Mouse (Mus musculus): ENCODE data around the gene Rps6ka4. TPM values are rescaled to one million over a fixed set of nuclear protein-coding genes. Genes with fewer than 3 reads are reported as not detected.
A peak's percentile ranks its signal among the peaks of the same experiment; 100 is the strongest.

The Rps6ka4 gene
- polyA plus RNA-seq, 1 experiment from 2014 or later: 13.9 TPM

- WGBS: 70% methylated on average over 23 of the region's 23 CpGs
- H3K27ac ChIP-seq (replicated peaks in 1 of 2; ENCODE audit: control insufficient read depth in 1 of 2, insufficient read depth in 1 of 2, low read depth in 2 of 2, low read length in 2 of 2): no peak overlapping the region
- peaks cover 72% of the 10 kb centered on the region for H3K27me3 ChIP-seq (ENCODE audit: control insufficient read depth, insufficient read depth, low read length)
- H3K9ac ChIP-seq (ENCODE audit: low read length): no peak overlapping the region
- no peak overlapping the region for H3K4me3 ChIP-seq (ENCODE audit: control insufficient read depth in 1 of 2, insufficient read depth in 1 of 2, low read depth in 1 of 2, low read length in 2 of 2)
- no peak overlapping the region for H3K4me2 ChIP-seq (ENCODE audit: low read length)
- H3K4me1 ChIP-seq (ENCODE audit: control insufficient read depth in 2 of 2, insufficient read depth in 2 of 2, low read length in 2 of 2): peaks cover 0 to 5% of the 10 kb centered on the region in 2 experiments; a peak in 2 of 4 replicates
- no peaks in the 10 kb centered on the region for H3K9me3 ChIP-seq (ENCODE audit: control insufficient read depth, low read length)
- no peak for ATAC-seq (ENCODE audit: insufficient number of reproducible peaks, insufficient read depth, low FRiP score, low read depth)
- H3K36me3 ChIP-seq (ENCODE audit: control insufficient read depth, insufficient read depth, low read length): no peaks in the 10 kb centered on the region
Observed at GRCm38 (mm10) chr19:6849506-6850068, 9.2 kb upstream of the Rps6ka4 start.

GRCm38 (mm10) chr19:6847841-6848517, 7.5 kb upstream of the Rps6ka4 start:
- peaks cover 0 to 5% of the 10 kb centered on the region in 2 experiments; a peak in 2 of 4 replicates for H3K4me1 ChIP-seq (ENCODE audit: control insufficient read depth in 2 of 2, insufficient read depth in 2 of 2, low read length in 2 of 2)
- 4% methylated on average over 31 of the region's 31 CpGs for WGBS
- H3K4me3 ChIP-seq (ENCODE audit: control insufficient read depth in 1 of 2, insufficient read depth in 1 of 2, low read depth in 1 of 2, low read length in 2 of 2): peak overlapping the region; percentile 11 to 26; a peak in 3 of 4 replicates
- H3K36me3 ChIP-seq (ENCODE audit: control insufficient read depth, insufficient read depth, low read length): no peaks in the 10 kb centered on the region
- H3K4me2 ChIP-seq (ENCODE audit: low read length): peak overlapping the region; percentile 56
- no peaks in the 10 kb centered on the region for H3K9me3 ChIP-seq (ENCODE audit: control insufficient read depth, low read length)
- H3K27me3 ChIP-seq (ENCODE audit: control insufficient read depth, insufficient read depth, low read length): peaks cover 71% of the 10 kb centered on the region
- no peak overlapping the region for H3K27ac ChIP-seq (replicated peaks in 1 of 2; ENCODE audit: control insufficient read depth in 1 of 2, insufficient read depth in 1 of 2, low read depth in 2 of 2, low read length in 2 of 2)
- 0 out of 2 replicates have a peak overlapping the region, but pooled peaks have one; percentile 36 for H3K9ac ChIP-seq (ENCODE audit: low read length)
- no peak for ATAC-seq (ENCODE audit: insufficient number of reproducible peaks, insufficient read depth, low FRiP score, low read depth)

- Histone ChIP-seq H3K9me3 (ENCODE audit: control insufficient read depth, low read length) (no peaks in the 10 kb centered on the region), H3K27me3 (ENCODE audit: control insufficient read depth, insufficient read depth, low read length) (peaks cover 70% of the 10 kb centered on the region), H3K36me3 (ENCODE audit: control insufficient read depth, insufficient read depth, low read length) (no peaks in the 10 kb centered on the region), H3K4me2 (ENCODE audit: low read length) (no peak overlapping the region), H3K27ac (replicated peaks in 1 of 2; ENCODE audit: control insufficient read depth in 1 of 2, insufficient read depth in 1 of 2, low read depth in 2 of 2, low read length in 2 of 2) (no peak overlapping the region), H3K4me3 (ENCODE audit: control insufficient read depth in 1 of 2, insufficient read depth in 1 of 2, low read depth in 1 of 2, low read length in 2 of 2) (no peak overlapping the region), H3K4me1 (ENCODE audit: control insufficient read depth in 2 of 2, insufficient read depth in 2 of 2, low read length in 2 of 2) (peaks cover 0 to 5% of the 10 kb centered on the region in 2 experiments; a peak in 2 of 4 replicates), H3K9ac (ENCODE audit: low read length) (no peak overlapping the region)
- WGBS: 66% methylated on average over 4 of the region's 4 CpGs
- ATAC-seq (ENCODE audit: insufficient number of reproducible peaks, insufficient read depth, low FRiP score, low read depth): no peak
Observed at GRCm38 (mm10) chr19:6846050-6846449, 5.6 kb upstream of the Rps6ka4 start.

GRCm38 (mm10) chr19:6842353-6842752, 1.9 kb upstream of the Rps6ka4 start:
- Histone ChIP-seq H3K4me2 (ENCODE audit: low read length) (no peak overlapping the region), H3K9me3 (ENCODE audit: control insufficient read depth, low read length) (no peaks in the 10 kb centered on the region), H3K4me1 (ENCODE audit: control insufficient read depth in 2 of 2, insufficient read depth in 2 of 2, low read length in 2 of 2) (peaks cover 6% of the 10 kb centered on the region in 2 experiments; a peak in 2 of 4 replicates), H3K27me3 (ENCODE audit: control insufficient read depth, insufficient read depth, low read length) (peaks cover 40% of the 10 kb centered on the region), H3K4me3 (ENCODE audit: control insufficient read depth in 1 of 2, insufficient read depth in 1 of 2, low read depth in 1 of 2, low read length in 2 of 2) (no peak overlapping the region), H3K36me3 (ENCODE audit: control insufficient read depth, insufficient read depth, low read length) (peaks cover 13% of the 10 kb centered on the region), H3K9ac (ENCODE audit: low read length) (no peak overlapping the region), H3K27ac (replicated peaks in 1 of 2; ENCODE audit: control insufficient read depth in 1 of 2, insufficient read depth in 1 of 2, low read depth in 2 of 2, low read length in 2 of 2) (no peak overlapping the region)
- 52% methylated on average over 1 of the region's 1 CpGs for WGBS
- ATAC-seq (ENCODE audit: insufficient number of reproducible peaks, insufficient read depth, low FRiP score, low read depth): no peak

GRCm38 (mm10) chr19:6841292-6841597, 809 bp upstream of the Rps6ka4 start:
- ATAC-seq (ENCODE audit: insufficient number of reproducible peaks, insufficient read depth, low FRiP score, low read depth): no peak
- WGBS: 18% methylated on average over 3 of the region's 3 CpGs
- Histone ChIP-seq H3K36me3 (ENCODE audit: control insufficient read depth, insufficient read depth, low read length) (peaks cover 24% of the 10 kb centered on the region), H3K27me3 (ENCODE audit: control insufficient read depth, insufficient read depth, low read length) (peaks cover 29% of the 10 kb centered on the region), H3K9ac (ENCODE audit: low read length) (no peak overlapping the region), H3K4me3 (ENCODE audit: control insufficient read depth in 1 of 2, insufficient read depth in 1 of 2, low read depth in 1 of 2, low read length in 2 of 2) (no peak overlapping the region), H3K9me3 (ENCODE audit: control insufficient read depth, low read length) (no peaks in the 10 kb centered on the region), H3K4me2 (ENCODE audit: low read length) (peak overlapping the region; percentile 99), H3K27ac (replicated peaks in 1 of 2; ENCODE audit: control insufficient read depth in 1 of 2, insufficient read depth in 1 of 2, low read depth in 2 of 2, low read length in 2 of 2) (no peak overlapping the region), H3K4me1 (ENCODE audit: control insufficient read depth in 2 of 2, insufficient read depth in 2 of 2, low read length in 2 of 2) (peaks cover 6% of the 10 kb centered on the region in 2 experiments; a peak in 2 of 4 replicates)

GRCm38 (mm10) chr19:6839615-6840474, 591 bp downstream of the Rps6ka4 start:
- Histone ChIP-seq H3K4me1 (ENCODE audit: control insufficient read depth in 2 of 2, insufficient read depth in 2 of 2, low read length in 2 of 2) (peaks cover 6% of the 10 kb centered on the region in 2 experiments; a peak in 2 of 4 replicates), H3K4me2 (ENCODE audit: low read length) (peak overlapping the region; percentile 99), H3K9me3 (ENCODE audit: control insufficient read depth, low read length) (no peaks in the 10 kb centered on the region), H3K36me3 (ENCODE audit: control insufficient read depth, insufficient read depth, low read length) (peaks cover 31% of the 10 kb centered on the region), H3K9ac (ENCODE audit: low read length) (peak overlapping the region; percentile 83), H3K27ac (replicated peaks in 1 of 2; ENCODE audit: control insufficient read depth in 1 of 2, insufficient read depth in 1 of 2, low read depth in 2 of 2, low read length in 2 of 2) (0 out of 4 replicates have a peak overlapping the region, but pooled peaks of 1 of the 2 experiments have one; percentile 48), H3K4me3 (ENCODE audit: control insufficient read depth in 1 of 2, insufficient read depth in 1 of 2, low read depth in 1 of 2, low read length in 2 of 2) (peak overlapping the region; percentile 68 to 79), H3K27me3 (ENCODE audit: control insufficient read depth, insufficient read depth, low read length) (peaks cover 17% of the 10 kb centered on the region)
- peak; percentile 37; the same call in 1 of the 2 replicates for ATAC-seq (ENCODE audit: insufficient number of reproducible peaks, insufficient read depth, low FRiP score, low read depth)
- 3% methylated on average over 46 of the region's 46 CpGs for WGBS

- Histone ChIP-seq H3K4me3 (ENCODE audit: control insufficient read depth in 1 of 2, insufficient read depth in 1 of 2, low read depth in 1 of 2, low read length in 2 of 2) (no peak overlapping the region), H3K36me3 (ENCODE audit: control insufficient read depth, insufficient read depth, low read length) (peaks cover 56% of the 10 kb centered on the region), H3K4me2 (ENCODE audit: low read length) (no peak overlapping the region), H3K4me1 (ENCODE audit: control insufficient read depth in 2 of 2, insufficient read depth in 2 of 2, low read length in 2 of 2) (peaks cover 0 to 9% of the 10 kb centered on the region in 2 experiments; a peak in 3 of 4 replicates), H3K9ac (ENCODE audit: low read length) (no peak overlapping the region), H3K9me3 (ENCODE audit: control insufficient read depth, low read length) (no peaks in the 10 kb centered on the region), H3K27ac (replicated peaks in 1 of 2; ENCODE audit: control insufficient read depth in 1 of 2, insufficient read depth in 1 of 2, low read depth in 2 of 2, low read length in 2 of 2) (no peak overlapping the region), H3K27me3 (ENCODE audit: control insufficient read depth, insufficient read depth, low read length) (peaks cover 38% of the 10 kb centered on the region)
- WGBS: 87% methylated on average over 8 of the region's 8 CpGs
- no peak for ATAC-seq (ENCODE audit: insufficient number of reproducible peaks, insufficient read depth, low FRiP score, low read depth)
Observed at GRCm38 (mm10) chr19:6832363-6832762, 8.1 kb downstream of the Rps6ka4 start.
